Mouse (Mus musculus) forebrain, embryonic 10.5 days (tissue): ENCODE results near the gene Prss42. TPM values are rescaled to one million over a fixed set of nuclear protein-coding genes. Genes with fewer than 3 reads are reported as not detected.
A peak's percentile ranks its signal among the peaks of the same experiment; 100 is the strongest.

ENCODE experiments used
- DNase-seq: peaks from one replicate; pipeline ENCODE4 v3.0.0-alpha.2; 2017; ENCODE audit warnings: low spot score; ENCODE audit errors: extremely low spot score
- H3K27ac ChIP-seq: fragments of 300-500 bp; sonication (generic); 2 replicates; pipeline ENCODE4 v1.5.1; 2016; ENCODE audit warnings: mild to moderate bottlenecking
- H3K27me3 ChIP-seq: fragments of 300-500 bp; sonication (generic); 2 replicates; pipeline ENCODE4 v1.6.1; 2016; ENCODE audit warnings: mild to moderate bottlenecking; ENCODE audit not compliant: poor library complexity, severe bottlenecking
- H3K36me3 ChIP-seq: fragments of 300-500 bp; sonication (generic); replicated peaks from 2 replicates; pipeline ENCODE4 v1.6.1; 2016; ENCODE audit warnings: mild to moderate bottlenecking, moderate library complexity
- H3K4me1 ChIP-seq: fragments of 300-500 bp; sonication (generic); 2 replicates; pipeline ENCODE4 v1.6.1; 2016
- H3K4me3 ChIP-seq: fragments of 300-500 bp; sonication (generic); 2 replicates; pipeline ENCODE4 v1.5.1; 2016; ENCODE audit warnings: mild to moderate bottlenecking, moderate library complexity
- H3K9me3 ChIP-seq: fragments of 300-500 bp; sonication (generic); 2 replicates; pipeline ENCODE4 v1.6.1; 2016; ENCODE audit warnings: mild to moderate bottlenecking, moderate library complexity
- WGBS: fragments of 180-500 bp; shearing (Covaris S2); methylation state at CpG from one replicate; pipeline ENCODE4 v1.1.7; 2016; 5-methylcytosine and 5-hydroxymethylcytosine counted together
- polyA plus RNA-seq: library from polyadenylated mRNA; unstranded; fragments of >200 nt; fragmentation: Nextera tagmentation; extraction: Ambion mirVana; gene quantifications from 2 replicates; pipeline ENCODE4 v1.2.1, GENCODE M21; 2016

Gene Prss42
- polyA plus RNA-seq, 1 experiment from 2014 or later = not detected

- Histone ChIP-seq H3K9me3 (no peaks in the 10 kb centered on the region), H3K27me3 (peaks cover 28% of the 10 kb centered on the region), H3K4me1 (peaks cover 6% of the 10 kb centered on the region; the same call in 1 of the 2 replicates), H3K4me3 (no peak overlapping the region), H3K36me3 (no peaks in the 10 kb centered on the region), H3K27ac (no peak overlapping the region)
- WGBS = 80% methylated on average over 15 of the region's 15 CpGs
- no peak for DNase-seq
These were observed 23.3 kb upstream of the Prss42 start for GRCm38 (mm10) chr9:110774403-110775268.

DNA sequence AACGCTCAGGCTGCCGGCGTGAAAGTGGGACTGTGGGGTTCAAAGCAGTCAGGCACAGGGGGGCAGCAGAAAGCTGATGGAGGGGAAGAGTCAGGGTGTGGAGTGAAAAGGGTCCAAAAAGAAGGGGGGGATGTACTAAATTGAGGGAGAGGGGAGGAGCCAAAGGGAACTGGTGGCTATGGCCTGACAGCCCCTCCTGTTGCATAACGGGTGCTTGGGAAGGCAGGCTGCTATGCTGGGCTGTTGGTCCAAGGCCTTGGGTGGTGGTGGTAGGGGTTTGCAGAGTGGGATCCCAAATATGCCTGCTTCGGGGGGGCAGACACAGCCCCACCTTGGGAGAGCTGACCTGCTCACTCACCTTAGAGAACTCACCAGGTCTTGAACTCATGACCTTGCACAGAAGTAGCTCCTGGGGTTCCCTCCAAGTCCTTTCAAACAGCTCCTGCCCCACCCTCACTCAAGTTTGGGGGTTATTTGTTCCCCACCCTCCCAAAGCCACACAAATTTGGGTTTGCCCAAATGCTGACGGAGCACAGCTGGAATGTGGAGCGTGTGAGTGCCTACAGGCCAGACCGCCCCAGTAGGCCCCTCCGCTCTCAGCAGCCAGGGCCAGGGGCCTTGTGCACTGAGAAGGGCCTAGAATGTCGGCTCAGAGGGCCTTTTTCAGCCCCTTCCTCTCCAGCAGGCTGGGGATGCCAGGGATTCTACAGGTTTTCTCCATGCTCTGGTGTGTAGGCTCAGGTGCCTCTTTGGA, 22.5 kb upstream of the Prss42 start:
- Histone ChIP-seq H3K4me3 (no peak overlapping the region), H3K27me3 (peaks cover 36% of the 10 kb centered on the region), H3K4me1 (peaks cover 8% of the 10 kb centered on the region), H3K9me3 (no peaks in the 10 kb centered on the region), H3K27ac (no peak overlapping the region), H3K36me3 (no peaks in the 10 kb centered on the region)
- 87% methylated on average over 10 of the region's 10 CpGs for WGBS
- no peak for DNase-seq

DNA sequence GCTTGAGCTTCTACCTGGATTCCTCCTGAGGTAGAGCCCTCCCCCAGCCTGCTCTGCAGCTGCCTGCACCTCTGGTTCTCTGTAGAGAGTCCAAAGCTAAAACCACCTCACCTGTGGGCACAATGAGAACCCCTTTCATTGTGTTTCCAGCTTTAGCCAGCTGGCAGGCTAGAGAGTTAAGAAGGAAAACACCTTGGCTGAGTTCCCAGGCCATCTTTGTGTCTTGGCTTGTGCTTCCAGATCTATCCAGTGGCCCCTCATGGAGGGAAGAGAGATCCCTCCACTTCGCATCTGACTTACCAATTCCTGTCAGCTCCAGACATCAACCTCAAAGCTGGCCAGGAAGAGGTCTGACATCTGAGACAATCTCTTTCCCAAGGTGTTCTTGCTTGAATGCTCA, 19.9 kb upstream of the Prss42 start:
- peaks cover 27% of the 10 kb centered on the region for H3K4me1 ChIP-seq
- no peak overlapping the region for H3K27ac ChIP-seq
- H3K27me3 ChIP-seq = peaks cover 49% of the 10 kb centered on the region
- DNase-seq = no peak
- H3K4me3 ChIP-seq = no peak overlapping the region
- 88% methylated on average over 1 of the region's 1 CpGs for WGBS
- no peaks in the 10 kb centered on the region for H3K36me3 ChIP-seq
- H3K9me3 ChIP-seq = no peaks in the 10 kb centered on the region

GRCm38 (mm10) chr9:110778559-110778958, 19.4 kb upstream of the Prss42 start:
- peaks cover 27% of the 10 kb centered on the region for H3K4me1 ChIP-seq
- no peaks in the 10 kb centered on the region for H3K36me3 ChIP-seq
- no peak overlapping the region for H3K27ac ChIP-seq
- peaks cover 49% of the 10 kb centered on the region for H3K27me3 ChIP-seq
- no peaks in the 10 kb centered on the region for H3K9me3 ChIP-seq
- 86% methylated on average over 7 of the region's 7 CpGs for WGBS
- no peak for DNase-seq
- H3K4me3 ChIP-seq = no peak overlapping the region

DNA sequence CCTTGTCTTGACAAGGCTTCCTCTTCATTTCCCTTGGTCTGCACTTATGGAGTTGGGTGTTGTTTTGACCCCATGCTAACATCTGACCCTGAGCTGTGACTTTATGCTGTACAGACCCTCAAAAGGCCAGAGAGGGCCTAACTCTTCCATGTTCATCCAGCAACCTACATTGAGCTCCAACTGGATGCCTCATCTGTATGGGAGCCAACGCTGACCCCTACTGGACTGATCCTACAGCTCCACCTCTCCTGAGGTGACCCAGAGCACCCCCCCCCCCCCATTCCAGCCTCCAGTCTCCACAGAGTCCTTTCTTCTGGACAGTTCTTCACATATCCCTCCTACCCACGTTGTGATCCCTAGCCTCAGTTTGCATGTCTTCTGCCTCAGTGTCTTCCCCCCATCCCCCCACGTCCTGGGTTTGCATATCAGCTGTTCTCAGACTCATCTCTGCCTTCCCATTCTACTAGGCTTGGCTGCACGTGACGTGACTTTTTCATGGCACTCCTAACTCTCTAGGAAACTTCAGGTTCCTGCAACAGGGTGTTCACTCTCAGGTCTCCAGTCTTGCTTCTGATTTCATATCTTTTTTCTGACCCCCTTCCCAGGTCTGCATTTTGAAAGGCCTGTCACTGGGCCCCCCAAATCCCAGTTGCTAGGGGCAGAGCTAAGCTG, 18.6 kb upstream of the Prss42 start:
- Histone ChIP-seq H3K4me1 (peaks cover 31% of the 10 kb centered on the region), H3K9me3 (no peaks in the 10 kb centered on the region), H3K36me3 (no peaks in the 10 kb centered on the region), H3K4me3 (no peak overlapping the region), H3K27ac (no peak overlapping the region), H3K27me3 (peaks cover 49% of the 10 kb centered on the region)
- no peak for DNase-seq
- 63% methylated on average over 5 of the region's 5 CpGs for WGBS

GRCm38 (mm10) chr9:110781256-110781721, 16.7 kb upstream of the Prss42 start:
- peak; percentile 95 for DNase-seq
- WGBS = under 1% methylated on average over 43 of the region's 43 CpGs
- Histone ChIP-seq H3K4me1 (peaks cover 31% of the 10 kb centered on the region), H3K9me3 (no peaks in the 10 kb centered on the region), H3K4me3 (peak overlapping the region; percentile 56), H3K36me3 (no peaks in the 10 kb centered on the region), H3K27me3 (peaks cover 44% of the 10 kb centered on the region), H3K27ac (peak overlapping the region; percentile 84)

- H3K27ac ChIP-seq = peak overlapping the region; percentile 84
- H3K4me3 ChIP-seq = peak overlapping the region; percentile 56
- H3K4me1 ChIP-seq = peaks cover 31% of the 10 kb centered on the region
- H3K27me3 ChIP-seq = peaks cover 44% of the 10 kb centered on the region
- no peaks in the 10 kb centered on the region for H3K9me3 ChIP-seq
- no peaks in the 10 kb centered on the region for H3K36me3 ChIP-seq
- DNase-seq = peak; percentile 78
- WGBS = under 1% methylated on average over 23 of the region's 23 CpGs
These were observed 16.2 kb upstream of the Prss42 start for GRCm38 (mm10) chr9:110781731-110782130.

DNA sequence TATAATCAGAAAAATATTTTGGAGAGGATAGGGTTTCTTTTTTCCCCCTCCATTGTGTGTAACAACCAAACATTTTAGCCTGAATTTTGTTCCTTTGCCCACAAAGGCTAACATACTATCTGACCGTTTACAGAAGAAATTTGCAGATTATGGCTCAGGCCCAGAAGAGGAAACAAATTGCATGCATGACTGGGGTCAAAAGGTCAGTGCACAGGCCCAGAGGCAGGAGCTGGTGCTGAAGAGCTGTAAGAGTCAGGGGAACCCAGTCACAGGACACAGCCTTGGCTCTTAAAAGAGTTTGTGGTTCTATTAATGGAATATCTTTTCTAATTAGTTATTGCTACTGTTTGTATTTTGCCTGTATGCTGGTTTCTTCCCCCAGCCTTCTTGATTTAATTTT, 14.4 kb upstream of the Prss42 start:
- Histone ChIP-seq H3K4me1 (peaks cover 31% of the 10 kb centered on the region), H3K9me3 (no peaks in the 10 kb centered on the region), H3K27me3 (peaks cover 31% of the 10 kb centered on the region), H3K36me3 (no peaks in the 10 kb centered on the region), H3K27ac (no peak overlapping the region), H3K4me3 (no peak overlapping the region)
- DNase-seq = no peak
- 42% methylated on average over 1 of the region's 1 CpGs for WGBS

- no peaks in the 10 kb centered on the region for H3K27me3 ChIP-seq
- no peak overlapping the region for H3K27ac ChIP-seq
- WGBS = 91% methylated on average over 3 of the region's 3 CpGs
- H3K36me3 ChIP-seq = no peaks in the 10 kb centered on the region
- peaks cover 4% of the 10 kb centered on the region; the same call in 1 of the 2 replicates for H3K4me1 ChIP-seq
- H3K4me3 ChIP-seq = no peak overlapping the region
- no peaks in the 10 kb centered on the region for H3K9me3 ChIP-seq
- no peak for DNase-seq
These were observed 9.8 kb upstream of the Prss42 start for GRCm38 (mm10) chr9:110788169-110788568.

GRCm38 (mm10) chr9:110790462-110790861, 7.5 kb upstream of the Prss42 start:
- Histone ChIP-seq H3K4me3 (no peak overlapping the region), H3K27ac (no peak overlapping the region), H3K36me3 (no peaks in the 10 kb centered on the region), H3K27me3 (no peaks in the 10 kb centered on the region), H3K9me3 (no peaks in the 10 kb centered on the region), H3K4me1 (no peaks in the 10 kb centered on the region)
- DNase-seq = no peak
- 79% methylated on average over 4 of the region's 4 CpGs for WGBS

- Histone ChIP-seq H3K4me1 (no peaks in the 10 kb centered on the region), H3K4me3 (no peak overlapping the region), H3K36me3 (no peaks in the 10 kb centered on the region), H3K27me3 (no peaks in the 10 kb centered on the region), H3K9me3 (no peaks in the 10 kb centered on the region), H3K27ac (no peak overlapping the region)
- WGBS = 87% methylated on average over 10 of the region's 10 CpGs
- DNase-seq = no peak
These were observed 953 bp upstream of the Prss42 start for GRCm38 (mm10) chr9:110797013-110797412.

DNA sequence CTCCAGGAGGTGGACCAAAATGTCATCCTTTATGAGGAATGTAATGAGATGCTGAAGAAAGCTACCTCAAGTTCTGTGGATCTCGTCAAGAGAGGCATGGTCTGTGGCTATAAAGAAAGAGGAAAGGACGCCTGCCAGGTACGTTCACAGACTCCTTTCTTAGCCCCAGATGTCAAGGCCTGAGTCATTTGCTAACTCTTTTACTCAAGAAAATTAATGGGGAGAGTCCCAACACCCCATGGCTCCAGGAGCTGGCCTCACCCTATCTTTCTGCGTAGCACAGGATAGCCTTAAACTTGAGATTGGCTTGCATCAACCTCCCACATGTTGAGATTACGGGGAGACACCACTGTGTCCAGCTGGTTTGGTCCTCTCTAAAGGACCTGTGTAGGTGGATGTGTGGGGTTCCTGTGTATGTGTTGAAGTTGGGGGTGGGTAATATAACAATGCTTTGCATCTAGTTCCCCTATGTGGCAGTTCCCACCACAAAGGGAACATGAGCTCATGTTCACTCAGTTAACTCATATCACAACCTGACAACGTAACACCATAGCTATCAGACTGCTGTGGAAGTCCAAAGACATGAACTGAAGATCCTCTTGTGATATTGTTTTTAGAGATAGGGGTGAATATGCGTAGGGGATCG, 3.0 kb downstream of the Prss42 start:
- Histone ChIP-seq H3K9me3 (no peaks in the 10 kb centered on the region), H3K27me3 (no peaks in the 10 kb centered on the region), H3K36me3 (no peaks in the 10 kb centered on the region), H3K27ac (no peak overlapping the region), H3K4me3 (no peak overlapping the region), H3K4me1 (peaks cover 5% of the 10 kb centered on the region)
- WGBS = 91% methylated on average over 8 of the region's 8 CpGs
- DNase-seq = no peak
